Mouse (Mus musculus): ENCODE data around the gene Psap.

GRCm38 (mm10) chr10:60279941-60280301, 2.5 kb downstream of the Psap start:
- TF ChIP-seq CTCF (conservative IDR thresholded peaks at IDR 0.05; ENCODE audit: insufficient read depth, insufficient read length, low read depth, low read length) (no peak), POLR2A (IDR thresholded peaks at IDR 0.05; ENCODE audit: low read depth, low read length) (no peak)

Data from kidney, adult 2 months (tissue).